In the genomic region with DNA sequence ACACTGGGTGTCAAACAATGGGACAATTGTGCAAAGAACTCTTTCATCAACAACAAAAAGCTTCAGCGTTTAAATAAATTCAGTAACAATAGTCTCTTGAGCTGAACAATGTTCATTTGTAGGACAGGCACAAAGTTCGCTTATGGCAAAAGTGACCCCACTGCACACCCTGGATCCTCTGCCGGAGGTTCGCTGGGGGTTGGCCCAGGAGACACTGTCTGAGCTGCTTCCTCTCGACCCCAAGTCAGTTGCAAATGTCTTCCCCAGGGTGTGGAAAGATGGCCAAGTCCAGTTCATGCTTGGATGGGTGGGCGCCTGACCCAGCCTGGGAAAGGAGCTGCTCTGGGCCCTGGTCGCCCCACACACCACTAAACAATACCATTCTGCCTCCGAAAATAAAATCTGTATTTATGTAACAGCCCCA, we compare ENCODE assay signal across 8 mouse cellular contexts. TPM values are rescaled to one million over a fixed set of nuclear protein-coding genes. Genes with fewer than 3 reads are reported as not detected.
DNase-seq lines count a peak whose midpoint lies in the region; ATAC-seq and TF ChIP-seq lines count a peak whose summit lies in the region.

No protein-coding gene starts in this region.

- no peaks in the 10 kb centered on the region for H3K36me3 ChIP-seq in lung, postnatal 0 days (ENCODE audit: insufficient read depth, low read length)
- H3K36me3 ChIP-seq in heart, postnatal 0 days (replicated peaks; ENCODE audit: control insufficient read depth, insufficient read depth, low read length): no peaks in the 10 kb centered on the region

- no peaks in the 10 kb centered on the region for H3K27me3 ChIP-seq in lung, postnatal 0 days (replicated peaks; ENCODE audit: insufficient read depth, low read length)
- no peaks in the 10 kb centered on the region for H3K27me3 ChIP-seq in heart, postnatal 0 days (ENCODE audit: control insufficient read depth, insufficient read depth, low read length)

- peak; percentile 49 for DNase-seq in lung, postnatal 0 days (ENCODE audit: low spot score)
- DNase-seq in lung, postnatal 36 days: no peak
- peak; percentile 69 to 77 for DNase-seq in cerebellum, postnatal 10 days
- DNase-seq in heart, postnatal 0 days (ENCODE audit: low spot score): no peak
- DNase-seq in layer of hippocampus, adult 8-10 months (ENCODE audit: low spot score in 2 of 2): peak; percentile 53 to 57
- peak; percentile 15 for DNase-seq in naive thymus-derived CD4-positive, alpha-beta T cell, adult 2 months (ENCODE audit: low read depth)
- DNase-seq in ovary, postnatal 10 days (ENCODE audit: low spot score): no peak
- no peak for DNase-seq in embryo, embryonic 11 days

- 4% methylated on average over 8 of the region's 8 CpGs for WGBS in lung, postnatal 0 days
- 9% methylated on average over 8 of the region's 8 CpGs for WGBS in heart, postnatal 0 days

- peak overlapping the region; percentile 99 for H3K9ac ChIP-seq in lung, postnatal 0 days (replicated peaks; ENCODE audit: low read depth)
- peak overlapping the region; percentile 97 for H3K9ac ChIP-seq in heart, postnatal 0 days (replicated peaks; ENCODE audit: low read depth, low read length)

- no peak for TF ChIP-seq EP300 in lung, postnatal 0 days (IDR thresholded peaks at IDR 0.05)
- TF ChIP-seq EP300 in heart, postnatal 0 days (IDR thresholded peaks at IDR 0.05; ENCODE audit: low read depth): no peak

- H3K27ac ChIP-seq in lung, postnatal 0 days (ENCODE audit: low read length): peak overlapping the region; percentile 100
- peak overlapping the region; percentile 100 for H3K27ac ChIP-seq in heart, postnatal 0 days (ENCODE audit: low read depth)

- no peak for ATAC-seq in lung, postnatal 0 days
- ATAC-seq in heart, postnatal 0 days (ENCODE audit: insufficient read depth, low read depth): no peak

- peaks cover 13% of the 10 kb centered on the region; the same call in 1 of the 2 replicates for H3K4me1 ChIP-seq in lung, postnatal 0 days (ENCODE audit: insufficient read depth, low read depth, low read length)
- peaks cover 17% of the 10 kb centered on the region; the same call in 1 of the 2 replicates for H3K4me1 ChIP-seq in heart, postnatal 0 days (ENCODE audit: control insufficient read depth, insufficient read depth)

- no peaks in the 10 kb centered on the region for H3K9me3 ChIP-seq in lung, postnatal 0 days (ENCODE audit: low read length)
- H3K9me3 ChIP-seq in heart, postnatal 0 days (replicated peaks; ENCODE audit: control insufficient read depth, low read length): no peaks in the 10 kb centered on the region

- H3K4me3 ChIP-seq in lung, postnatal 0 days (ENCODE audit: low read depth, low read length): peak overlapping the region; percentile 98
- H3K4me3 ChIP-seq in heart, postnatal 0 days (ENCODE audit: low read depth, low read length): peak overlapping the region; percentile 83

- no peak for TF ChIP-seq CTCF in lung, postnatal 0 days (IDR thresholded peaks at IDR 0.05)
- TF ChIP-seq CTCF in heart, postnatal 0 days (IDR thresholded peaks at IDR 0.05; ENCODE audit: low read depth): no peak

- peak overlapping the region; percentile 78 for H3K4me2 ChIP-seq in lung, postnatal 0 days (replicated peaks; ENCODE audit: low read depth, low read length)
- H3K4me2 ChIP-seq in heart, postnatal 0 days (ENCODE audit: low read depth, low read length): peak overlapping the region; percentile 90

RNA-seq across cellular contexts. Expression of a gene that starts 1.6 kb away (rescaled TPM):
- polyA plus RNA-seq in lung, postnatal 0 days (2015; fragmentation: Nextera tagmentation; extraction: Ambion mirVana): 77.6 and 77.9 TPM in 2 replicates
- total RNA-seq in heart, postnatal 0 days (2014; rRNA removed; ENCODE audit: low replicate concordance): 202 and 228 TPM in 2 replicates
- 31.4 and 34.2 TPM in 2 replicates for polyA plus RNA-seq in heart, postnatal 0 days (2015; fragmentation: Nextera tagmentation; extraction: Ambion mirVana)
- total RNA-seq in layer of hippocampus, adult 8-10 months (2022): 100 to 1,000 TPM; 285 to 368 (median 321) TPM

Comparison
In these comparisons a context has a peak if more than half of its experiments do, and no peak if none do; other contexts are left out.
1. DNase-seq: peak in lung, postnatal 0 days (single experiment), cerebellum, postnatal 10 days (2 of 2), layer of hippocampus, adult 8-10 months (2 of 2) and naive thymus-derived CD4-positive, alpha-beta T cell, adult 2 months (single experiment); none in lung, postnatal 36 days (single experiment), heart, postnatal 0 days (single experiment), ovary, postnatal 10 days (single experiment) and embryo, embryonic 11 days (single experiment).